Mouse (Mus musculus): ENCODE measurements around the gene Hoxb1.

Gene Hoxb1

DNA sequence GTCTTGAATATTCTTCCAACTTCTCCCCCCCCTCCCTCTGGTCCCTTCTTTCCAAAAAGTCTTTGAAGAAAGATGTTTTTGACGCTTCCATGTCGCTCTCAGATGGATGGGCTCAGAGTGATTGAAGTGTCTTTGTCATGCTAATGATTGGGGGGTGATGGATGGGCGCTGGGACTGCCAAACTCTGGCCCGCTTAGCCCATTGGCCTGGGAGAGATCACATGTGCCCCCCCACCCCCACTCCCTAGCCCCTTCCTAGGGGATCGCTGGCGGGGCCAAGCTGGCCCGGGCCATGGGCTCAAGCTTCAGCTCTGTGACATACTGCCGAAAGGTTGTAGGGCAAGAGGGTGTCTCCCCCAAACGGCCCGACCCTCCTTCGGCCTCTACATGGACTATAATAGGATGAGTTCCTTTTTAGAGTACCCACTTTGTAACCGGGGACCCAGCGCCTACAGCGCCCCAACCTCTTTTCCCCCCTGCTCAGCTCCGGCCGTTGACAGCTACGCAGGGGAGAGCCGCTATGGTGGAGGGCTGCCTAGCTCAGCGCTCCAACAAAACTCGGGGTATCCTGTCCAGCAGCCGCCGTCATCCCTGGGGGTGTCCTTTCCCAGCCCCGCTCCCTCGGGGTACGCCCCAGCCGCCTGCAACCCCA, at the start of gene Hoxb1:
Hoxb1 (plus strand) TSS at position 312 of the 651 bp plus-strand sequence.
- DNase-seq (ENCODE audit: low read depth): no peak

DNA sequence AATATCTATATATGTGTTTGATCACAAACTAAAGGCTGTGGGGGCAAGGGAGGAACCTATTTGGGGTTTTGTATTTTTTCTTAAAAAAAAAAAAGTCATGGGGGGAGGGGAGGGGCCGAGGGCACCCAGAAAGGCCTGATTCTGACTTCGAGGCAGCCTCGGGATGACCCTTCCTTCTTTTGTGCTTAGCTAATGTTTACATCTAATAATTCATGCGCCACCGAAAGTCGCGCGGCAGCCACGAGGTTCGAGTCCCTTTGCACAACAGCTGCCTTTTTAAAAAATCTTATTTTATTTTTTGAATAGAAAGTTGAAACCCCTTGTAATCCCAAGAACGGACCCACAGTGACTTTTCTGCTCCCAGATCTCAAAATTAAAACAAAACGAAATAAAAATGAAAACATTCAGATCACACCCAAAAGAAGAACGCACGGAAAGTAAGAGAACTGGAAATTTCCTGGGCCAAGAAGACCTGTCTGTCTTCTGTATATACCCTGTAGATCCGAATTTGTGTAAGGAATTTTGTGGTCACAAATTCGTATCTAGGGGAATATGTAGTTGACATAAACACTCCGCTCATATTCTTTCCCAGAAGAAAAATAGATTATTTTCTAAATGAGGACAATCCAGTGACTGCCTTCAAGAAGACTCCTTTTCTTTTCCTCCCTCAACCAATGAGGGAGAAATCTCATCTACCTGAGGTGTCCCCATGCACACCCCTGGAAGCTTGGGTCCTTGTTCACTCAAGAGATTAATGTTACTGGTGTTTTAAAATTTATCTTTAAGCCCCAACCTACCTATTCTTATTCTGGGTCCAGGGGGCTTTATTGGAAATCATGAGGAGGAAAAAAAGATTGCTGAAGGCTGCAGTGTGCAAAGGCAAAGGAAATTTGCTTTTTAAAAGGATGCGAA, 48.6 kb upstream of the Hoxb1 start:
- DNase-seq (ENCODE audit: low read depth): no peak

DNA sequence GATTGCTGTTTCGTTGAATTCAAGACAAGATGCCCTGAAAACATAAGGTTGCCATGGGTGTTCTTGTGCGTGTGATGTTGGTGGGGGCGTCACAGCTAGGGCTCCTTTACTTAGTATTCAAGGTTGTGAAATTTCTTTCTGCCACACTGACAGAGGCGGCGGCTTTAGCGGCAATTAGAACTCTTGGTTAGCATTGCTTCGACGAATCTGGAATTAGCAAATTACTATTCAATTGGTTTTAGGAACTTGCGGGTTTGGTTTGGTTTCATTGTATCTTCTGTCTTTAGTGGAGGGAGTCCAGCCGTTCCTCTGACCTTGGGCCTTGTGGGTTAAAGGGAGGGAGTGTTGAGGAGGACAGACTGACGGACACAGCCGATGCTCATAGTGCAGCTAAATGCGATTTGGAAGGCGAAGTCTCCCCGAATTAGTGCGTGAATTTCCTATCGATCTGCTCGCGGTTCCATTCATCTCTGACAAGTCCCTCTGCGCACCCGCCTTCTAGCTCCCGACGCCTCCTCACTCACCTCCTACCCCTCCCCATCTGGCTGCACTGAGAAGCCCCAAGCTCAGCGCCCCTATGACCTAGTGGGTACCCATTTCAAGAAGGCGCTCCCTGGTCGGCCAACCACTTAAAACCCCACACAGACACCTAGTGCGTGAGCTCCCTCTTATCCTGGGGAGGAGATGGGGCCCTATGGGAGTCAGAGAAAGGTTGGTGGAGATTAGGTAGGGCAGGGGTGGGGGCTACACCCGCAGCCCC, 47.8 kb upstream of the Hoxb1 start, which contains the start of gene Hoxb4:
Hoxb4 (plus strand) TSS at position 660 of the 760 bp plus-strand sequence.
- no peak for DNase-seq (ENCODE audit: low read depth)

DNA sequence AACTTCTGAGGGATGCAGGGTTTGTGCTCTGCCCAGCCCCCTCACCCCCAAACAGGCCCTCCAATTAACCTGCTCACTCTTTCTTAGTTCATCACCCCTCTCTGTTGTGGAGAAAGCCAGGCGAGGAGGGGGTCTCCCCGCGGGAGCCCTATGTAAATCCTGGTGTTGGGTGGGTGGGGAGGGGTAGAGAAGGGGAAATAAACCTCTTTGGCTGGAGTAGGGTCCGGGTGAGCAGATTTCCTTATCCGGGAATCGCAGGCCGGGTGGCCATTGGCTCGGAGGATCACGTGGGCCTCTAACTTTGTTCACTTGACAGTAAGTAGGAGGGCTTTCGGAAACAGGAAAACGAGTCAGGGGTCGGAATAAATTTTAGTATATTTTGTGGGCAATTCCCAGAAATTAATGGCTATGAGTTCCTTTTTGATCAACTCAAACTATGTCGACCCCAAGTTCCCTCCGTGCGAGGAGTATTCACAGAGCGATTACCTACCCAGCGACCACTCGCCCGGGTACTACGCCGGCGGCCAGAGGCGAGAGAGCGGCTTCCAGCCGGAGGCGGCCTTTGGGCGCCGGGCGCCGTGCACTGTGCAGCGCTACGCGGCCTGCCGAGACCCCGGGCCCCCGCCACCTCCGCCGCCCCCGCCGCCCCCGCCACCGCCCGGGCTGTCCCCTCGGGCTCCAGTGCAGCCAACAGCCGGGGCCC, 47.0 kb upstream of the Hoxb1 start:
- no peak for DNase-seq (ENCODE audit: low read depth)

DNA sequence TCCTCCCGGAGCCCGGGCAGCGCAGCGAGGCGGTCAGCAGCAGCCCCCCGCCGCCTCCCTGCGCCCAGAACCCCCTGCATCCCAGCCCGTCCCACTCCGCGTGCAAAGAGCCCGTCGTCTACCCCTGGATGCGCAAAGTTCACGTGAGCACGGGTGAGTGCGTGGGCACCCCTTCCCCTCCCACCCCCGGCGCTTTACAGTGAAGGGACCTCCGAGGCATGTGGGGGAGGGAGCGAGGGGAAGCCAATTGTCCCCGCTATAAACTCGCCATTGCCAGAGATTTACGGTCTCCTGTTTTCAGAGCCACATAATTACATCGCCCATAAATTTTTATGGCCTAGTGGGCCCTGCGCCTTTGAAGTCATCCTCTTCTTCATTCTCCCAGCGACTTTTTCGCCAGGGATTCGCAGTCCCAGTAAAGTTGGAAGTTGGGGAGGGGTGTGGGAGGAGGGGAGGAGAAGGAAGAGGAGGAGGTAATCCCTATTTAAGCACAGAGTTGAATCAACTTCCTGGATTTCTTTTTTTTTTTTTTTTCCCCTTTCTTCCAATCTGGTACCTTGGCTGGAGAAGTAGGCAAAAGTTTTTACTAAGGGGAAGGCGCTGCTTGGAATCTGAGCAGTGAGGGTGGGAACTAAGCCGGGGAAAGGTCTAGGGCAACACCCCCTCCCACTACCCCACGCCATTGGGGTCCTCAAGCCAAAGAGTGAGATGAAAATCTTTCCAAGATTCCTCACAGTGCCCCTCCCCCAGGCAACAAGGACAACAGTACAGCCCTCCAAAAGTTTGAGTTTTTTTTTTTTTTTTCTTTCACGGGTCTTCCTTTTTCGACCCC, 46.3 kb upstream of the Hoxb1 start:
- no peak for DNase-seq (ENCODE audit: low read depth)

DNA sequence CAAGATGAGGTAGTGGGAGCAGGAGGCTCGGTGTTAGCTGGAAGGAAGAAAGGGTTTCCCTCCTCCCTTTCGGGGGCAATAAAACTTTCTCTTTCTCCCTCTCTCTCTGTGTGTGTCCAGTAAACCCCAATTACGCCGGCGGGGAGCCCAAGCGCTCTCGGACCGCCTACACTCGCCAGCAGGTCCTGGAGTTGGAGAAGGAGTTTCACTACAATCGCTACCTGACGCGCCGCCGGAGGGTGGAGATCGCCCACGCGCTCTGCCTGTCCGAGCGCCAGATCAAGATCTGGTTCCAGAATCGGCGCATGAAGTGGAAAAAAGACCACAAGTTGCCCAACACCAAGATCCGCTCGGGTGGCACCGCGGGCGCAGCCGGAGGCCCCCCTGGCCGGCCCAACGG, 45.6 kb upstream of the Hoxb1 start:
- DNase-seq (ENCODE audit: low read depth): no peak

DNA sequence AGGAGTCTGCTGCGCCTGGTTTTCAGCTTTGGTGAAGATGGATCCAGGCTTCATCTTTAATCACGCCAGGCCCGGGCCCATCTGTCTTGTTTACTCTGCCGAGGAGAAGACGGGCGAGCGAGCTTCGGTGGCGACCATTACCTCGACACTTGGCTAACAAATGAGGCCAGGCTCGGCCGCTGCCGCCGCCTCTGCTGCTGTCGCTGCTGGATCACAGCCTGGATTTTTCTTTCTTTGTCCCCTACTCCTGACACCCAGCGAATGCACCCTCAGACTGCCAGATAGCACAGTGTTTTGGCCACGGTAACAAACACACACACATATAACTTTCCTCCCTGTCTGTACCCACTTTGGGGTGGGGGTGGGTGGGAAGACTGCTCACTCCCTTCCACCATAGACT, 44.9 kb upstream of the Hoxb1 start:
- no peak for DNase-seq (ENCODE audit: low read depth)

DNA sequence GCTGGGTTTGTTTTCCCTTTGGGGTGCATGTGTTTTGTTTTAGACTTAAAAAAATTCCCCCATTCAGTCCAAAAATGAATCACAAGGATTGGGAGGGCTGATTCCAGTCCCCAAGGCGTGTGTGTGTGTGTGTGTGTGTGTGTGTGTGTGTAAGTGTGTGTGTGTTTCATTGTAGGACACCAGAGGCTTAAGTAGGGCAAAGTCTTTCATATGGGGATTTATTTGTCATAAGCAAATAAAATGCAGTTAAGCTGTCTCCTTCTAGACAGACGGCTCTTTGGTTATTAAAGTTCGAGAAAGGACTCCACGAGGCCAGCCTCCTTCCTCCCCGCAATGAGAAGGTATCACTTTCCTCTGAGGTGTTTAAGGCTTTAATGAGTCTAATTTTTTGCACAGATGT, 43.7 kb upstream of the Hoxb1 start:
- DNase-seq (ENCODE audit: low read depth): no peak

DNA sequence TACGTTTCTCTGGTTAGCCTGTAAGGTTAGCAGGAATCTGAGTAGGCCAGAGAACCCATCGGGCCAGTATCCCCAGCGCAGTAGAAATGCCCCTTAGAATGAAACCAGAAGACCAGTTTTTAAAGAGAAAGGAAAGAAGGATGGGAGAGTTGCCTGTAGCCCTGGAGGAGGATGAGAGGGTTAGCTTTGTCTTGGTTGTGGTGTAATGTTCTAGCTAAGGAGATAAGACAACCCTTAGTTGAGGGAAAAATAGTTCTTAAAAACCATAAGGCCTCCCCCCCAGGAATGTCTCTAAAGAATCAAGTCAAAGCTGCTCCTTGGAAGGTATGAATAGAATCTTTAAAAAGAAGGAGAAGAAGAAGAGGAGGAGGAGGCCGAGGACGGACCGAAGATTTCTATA, 42.8 kb upstream of the Hoxb1 start:
- DNase-seq (ENCODE audit: low read depth): no peak

DNA sequence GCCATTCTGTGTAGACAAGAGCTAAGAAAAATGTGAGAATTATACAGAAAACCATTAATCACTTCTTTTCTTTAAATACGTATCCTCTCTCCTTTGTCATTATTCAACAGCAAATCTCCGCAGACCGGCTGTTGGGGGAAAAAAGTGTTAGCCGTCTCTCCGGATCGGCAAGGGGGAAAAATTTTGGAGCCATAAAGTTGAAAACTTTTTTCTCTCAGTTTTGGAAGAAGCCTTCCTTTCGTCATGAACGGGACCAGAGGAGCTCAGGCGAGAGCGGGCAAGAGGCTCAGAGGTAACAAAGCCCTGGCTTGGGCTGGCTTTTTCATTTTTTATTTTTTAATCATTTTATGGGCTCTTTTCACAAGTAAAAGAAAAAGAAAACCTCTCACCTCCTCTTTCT, 42.4 kb upstream of the Hoxb1 start, which contains the start of gene Hoxb3:
Hoxb3 (plus strand) TSS at position 173 of the 400 bp plus-strand sequence.
- no peak for DNase-seq (ENCODE audit: low read depth)

DNA sequence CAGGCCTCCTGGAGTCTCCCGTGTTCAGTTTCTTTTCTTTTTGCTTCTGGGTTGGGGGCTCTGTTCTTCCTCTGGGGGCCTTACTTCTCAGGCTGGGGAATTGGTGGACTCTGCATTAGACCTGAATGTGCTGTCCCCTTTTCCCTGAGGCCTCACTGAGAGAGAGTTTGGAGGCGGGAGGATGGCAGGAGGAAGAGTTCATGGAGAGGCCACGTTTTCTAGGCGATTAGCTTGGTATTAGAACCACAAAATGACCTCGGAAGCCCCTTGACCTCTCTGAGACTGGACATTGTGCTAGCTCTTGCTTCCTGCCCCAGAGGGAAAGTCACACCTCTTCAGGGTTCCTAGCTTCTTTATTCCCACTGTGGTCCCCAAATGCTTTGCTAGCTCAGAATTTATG, 41.4 kb upstream of the Hoxb1 start:
- DNase-seq (ENCODE audit: low read depth): no peak

DNA sequence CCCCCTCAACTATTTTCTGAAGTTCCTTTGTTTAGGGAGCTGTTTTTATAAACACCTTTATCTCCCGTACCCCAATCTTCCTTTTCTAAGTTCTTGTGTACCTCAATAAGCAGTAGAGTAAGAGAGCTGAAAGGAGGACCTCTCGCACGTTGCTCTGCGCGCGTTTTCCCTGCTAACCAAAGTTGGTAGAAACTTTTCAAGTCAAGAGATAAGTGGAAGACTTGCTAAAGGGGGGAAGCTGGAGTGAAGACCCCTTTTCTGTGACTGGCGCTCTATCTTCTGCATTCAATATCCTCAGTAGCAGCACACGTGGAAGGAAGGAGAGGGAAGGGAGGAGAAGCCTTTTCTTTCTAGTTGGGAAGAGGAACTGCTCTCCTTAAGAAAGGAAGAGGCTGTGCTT, 40.6 kb upstream of the Hoxb1 start:
- no peak for DNase-seq (ENCODE audit: low read depth)

DNA sequence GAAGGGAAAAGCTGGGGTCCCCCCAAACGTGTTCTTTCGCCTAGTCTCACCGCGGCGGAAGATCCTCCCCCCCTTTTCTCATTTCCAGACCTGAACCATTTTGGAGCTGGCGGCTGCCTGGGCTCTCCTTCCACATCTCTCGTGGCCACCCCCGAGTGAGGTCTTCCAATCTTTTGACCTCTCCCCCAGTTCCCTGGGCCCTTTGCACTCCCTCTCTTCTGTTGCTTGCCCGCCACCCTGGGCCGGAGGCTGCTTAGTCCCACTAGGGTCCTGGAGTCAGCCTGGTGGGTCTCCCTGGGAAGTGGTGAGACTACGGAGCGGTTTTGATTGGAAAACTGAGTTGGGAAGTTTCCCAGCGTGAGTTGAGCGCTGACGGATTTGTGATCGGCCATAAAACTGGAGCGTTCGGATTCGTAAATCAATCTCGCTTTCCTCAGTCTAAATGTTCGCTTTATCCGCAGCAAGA, 39.8 kb upstream of the Hoxb1 start:
- no peak for DNase-seq (ENCODE audit: low read depth)

DNA sequence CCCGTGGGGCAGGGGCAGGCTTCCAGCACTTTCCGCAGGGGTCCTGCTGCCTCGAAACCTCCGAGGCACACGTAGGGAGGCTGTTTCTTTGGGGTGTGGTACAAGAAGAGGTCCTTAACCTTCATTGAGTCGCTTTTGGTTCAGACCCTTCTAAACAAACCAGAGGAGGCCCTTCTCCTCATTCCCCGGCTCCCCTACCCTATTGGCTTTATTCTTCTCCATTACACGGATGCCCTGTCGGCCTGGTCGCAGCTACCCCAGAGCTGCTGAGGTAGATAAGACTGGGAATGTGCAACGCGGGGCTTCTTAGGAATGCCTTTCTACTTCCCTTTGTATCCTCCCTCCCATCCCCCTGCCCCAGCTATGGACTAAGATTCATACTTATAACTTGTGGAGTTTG, 38.8 kb upstream of the Hoxb1 start:
- DNase-seq (ENCODE audit: low read depth): no peak

DNA sequence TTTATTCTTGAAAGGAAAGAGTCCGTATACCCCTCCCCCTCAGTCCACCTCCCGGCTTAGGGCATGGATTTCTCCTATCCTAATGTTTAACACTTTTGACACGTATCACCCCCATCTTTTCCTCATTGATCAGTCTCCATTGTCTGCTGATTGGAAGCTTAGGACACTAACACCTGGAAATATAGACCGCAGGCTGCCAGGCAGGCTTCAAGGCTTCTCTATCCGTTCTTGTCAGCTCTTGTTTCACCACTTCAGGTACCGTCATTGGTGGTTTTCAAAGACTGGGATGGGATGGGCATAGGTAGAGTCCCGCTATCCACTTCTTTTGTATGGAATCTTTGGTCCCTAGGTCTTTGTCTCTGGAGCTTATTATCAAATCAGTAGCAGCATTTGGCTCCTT, 38.4 kb upstream of the Hoxb1 start:
- DNase-seq (ENCODE audit: low read depth): no peak

DNA sequence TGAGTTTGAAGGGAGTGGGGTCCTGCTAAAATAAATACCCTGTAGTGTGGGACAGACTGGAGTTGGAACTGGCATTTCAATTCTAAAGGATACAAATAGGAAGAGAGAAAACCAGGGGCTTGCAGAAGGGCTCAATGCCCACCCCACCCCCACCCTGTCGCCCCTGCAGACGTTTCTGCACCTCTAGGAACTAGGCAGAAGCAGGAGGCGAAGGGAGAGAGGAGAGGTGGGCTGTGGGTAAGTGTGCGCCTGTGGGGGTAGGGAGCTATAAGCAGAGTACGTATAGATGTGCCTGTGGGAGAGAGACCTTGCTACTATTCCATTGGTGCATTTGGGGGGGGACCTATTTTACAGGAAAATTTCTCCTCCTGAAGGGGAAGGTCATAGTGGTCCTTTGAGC, 37.8 kb upstream of the Hoxb1 start:
- no peak for DNase-seq (ENCODE audit: low read depth)

DNA sequence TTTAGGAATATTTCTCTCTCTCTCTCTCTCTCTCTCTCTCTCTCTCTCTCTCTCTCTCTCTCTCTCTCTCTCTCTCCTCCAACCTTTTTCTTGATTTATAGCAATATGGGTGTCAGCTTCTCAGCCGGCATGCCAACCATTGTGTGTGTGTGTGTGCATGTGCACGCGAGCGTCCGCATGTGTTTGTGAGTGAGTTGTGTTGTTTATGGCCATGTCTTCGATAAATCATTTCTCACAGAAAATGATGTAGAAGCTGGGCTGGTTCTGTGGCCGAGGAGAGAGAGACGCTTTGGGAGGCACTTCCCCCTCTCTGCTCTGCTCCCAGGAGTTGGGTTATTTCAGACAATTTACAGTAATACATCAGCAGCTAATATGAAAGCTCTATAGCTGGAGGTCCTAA, 36.9 kb upstream of the Hoxb1 start:
- no peak for DNase-seq (ENCODE audit: low read depth)

DNA sequence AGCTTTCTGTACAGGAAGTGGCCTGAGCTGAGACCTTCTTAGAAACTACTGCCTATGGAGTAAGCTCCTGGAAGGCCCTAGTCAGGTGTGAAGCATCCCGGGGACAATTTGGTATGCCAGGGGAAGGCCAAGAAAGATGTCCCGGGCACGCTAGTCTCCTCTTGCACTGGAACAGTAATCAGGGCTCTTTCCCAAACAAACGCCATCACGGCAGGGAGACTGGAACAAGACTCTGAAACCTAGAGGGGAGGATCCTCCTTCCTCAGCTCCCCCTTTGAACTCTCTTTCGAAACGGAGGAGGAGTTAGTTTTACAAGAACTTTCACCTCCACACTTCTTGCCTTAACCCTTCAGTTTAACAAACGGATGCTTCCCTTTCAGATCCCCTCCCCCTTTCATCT, 33.4 kb upstream of the Hoxb1 start:
- DNase-seq (ENCODE audit: low read depth): no peak

DNA sequence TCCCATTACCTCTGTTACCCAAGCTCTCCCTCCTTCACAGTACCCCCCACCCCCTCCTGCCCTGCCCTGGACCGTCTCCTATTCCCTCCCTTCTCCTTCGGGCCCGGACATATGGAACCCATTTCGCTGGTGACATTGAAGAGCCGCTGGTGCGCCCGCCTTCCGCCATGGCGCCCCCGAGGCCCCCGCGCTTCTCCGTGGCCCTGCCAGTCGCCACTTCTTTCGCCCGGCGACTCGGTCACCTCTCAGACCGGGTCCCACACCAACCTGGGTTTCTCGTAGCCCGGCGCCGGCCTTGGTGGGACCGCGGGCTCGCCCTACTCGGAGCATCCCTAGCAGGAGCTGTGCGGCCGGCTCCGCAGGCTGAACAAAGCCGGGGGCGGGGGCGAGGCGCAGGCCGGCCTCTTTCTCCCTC, 32.9 kb upstream of the Hoxb1 start:
- DNase-seq (ENCODE audit: low read depth): no peak

DNA sequence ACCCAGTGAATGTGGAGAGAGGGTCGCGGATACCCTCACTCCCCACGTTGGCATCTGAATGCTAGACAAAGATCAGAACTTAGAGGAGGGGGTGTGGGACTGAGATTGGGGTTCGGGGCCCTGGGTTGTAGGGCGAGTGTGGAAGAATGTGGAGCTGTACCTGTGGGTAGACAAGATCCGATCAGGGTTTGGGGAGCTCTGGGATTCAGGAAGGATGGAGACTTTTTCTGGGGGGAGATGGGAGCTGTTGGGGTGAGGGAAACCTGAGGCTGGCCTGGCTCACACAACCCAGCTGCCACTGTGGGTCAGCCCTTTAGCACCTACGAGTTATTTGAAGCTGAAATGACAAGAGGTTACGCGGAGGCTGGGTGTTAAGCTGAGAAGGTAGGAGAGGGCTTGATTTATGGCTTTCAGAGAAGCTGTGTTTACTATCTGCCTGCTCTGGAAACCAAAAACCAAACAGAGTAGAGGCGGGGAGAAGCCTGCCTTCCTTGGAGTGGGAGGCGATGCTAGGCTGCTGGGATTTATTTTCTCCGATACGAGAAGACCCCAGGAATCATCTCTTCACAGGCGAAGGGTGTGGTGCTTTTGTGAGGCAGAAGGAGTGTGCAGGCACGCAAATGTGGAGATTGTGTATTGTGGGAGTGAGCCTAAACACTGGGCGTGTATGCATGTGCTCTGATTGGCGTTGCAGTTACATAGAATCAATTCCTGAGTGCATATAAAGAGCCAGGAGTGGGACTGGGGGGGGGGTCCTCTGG, 32.1 kb upstream of the Hoxb1 start:
- DNase-seq (ENCODE audit: low read depth): no peak

All from NIH3T3 (cell line).